Mouse (Mus musculus) kidney, adult 18-20 months (tissue): ENCODE results near the gene Chst2.

Source experiments
- DNase-seq: peaks from one replicate; pipeline ENCODE4 v3.0.0; 2021

Gene Chst2

DNA sequence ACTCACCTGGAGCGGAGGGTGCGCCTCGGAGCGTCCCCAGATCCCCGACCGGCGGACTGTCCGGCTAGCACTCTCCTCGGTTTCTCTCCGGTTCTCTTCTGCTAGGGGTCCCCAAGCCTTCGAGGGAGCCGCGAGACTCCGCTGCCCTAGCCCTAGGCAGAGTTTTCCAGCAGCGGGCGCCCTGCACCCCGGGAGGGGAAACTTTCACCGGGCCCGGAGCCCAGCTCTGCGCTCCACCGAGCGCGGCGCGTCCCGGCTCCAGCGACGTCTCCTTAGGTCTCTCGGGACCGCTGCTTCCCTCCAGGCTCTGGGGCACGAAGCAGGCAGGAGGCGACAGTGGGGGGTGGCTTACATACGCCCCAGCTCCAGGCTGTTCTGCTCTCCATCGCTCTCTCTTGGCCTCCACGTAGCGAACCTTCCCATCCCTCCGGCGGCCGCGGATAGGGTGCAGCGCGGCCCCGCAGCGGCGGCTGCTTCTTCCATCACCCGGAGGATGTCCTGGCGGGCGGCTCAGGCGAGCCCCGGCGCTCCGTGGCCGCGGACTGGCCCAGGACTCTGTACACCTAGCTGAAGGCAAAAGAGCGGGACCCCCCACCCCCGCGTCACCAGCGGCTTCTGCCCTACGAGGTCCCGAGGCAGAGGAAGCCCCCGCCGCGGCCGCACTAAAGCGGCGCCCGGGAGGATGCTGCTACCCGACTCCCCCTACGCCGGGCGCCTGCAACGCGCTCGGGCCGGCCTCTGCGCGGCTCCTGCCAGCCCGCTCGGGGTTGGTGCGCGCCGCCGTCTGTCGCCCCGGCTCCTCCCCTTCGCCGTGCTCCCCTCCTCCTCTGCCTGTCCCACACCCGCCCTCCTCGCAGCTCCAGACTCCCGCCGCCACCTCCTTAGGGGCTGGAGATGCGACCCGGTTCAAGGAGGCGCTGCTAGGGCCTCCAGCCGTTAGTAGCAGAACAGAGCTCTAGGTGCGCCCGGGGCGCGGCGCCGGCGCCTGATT lies at the start of gene Chst2:
Gene Chst2, minus strand, starts transcription at position 152 of the 991 bp plus-strand sequence.
- peak; percentile 81 for DNase-seq

DNA sequence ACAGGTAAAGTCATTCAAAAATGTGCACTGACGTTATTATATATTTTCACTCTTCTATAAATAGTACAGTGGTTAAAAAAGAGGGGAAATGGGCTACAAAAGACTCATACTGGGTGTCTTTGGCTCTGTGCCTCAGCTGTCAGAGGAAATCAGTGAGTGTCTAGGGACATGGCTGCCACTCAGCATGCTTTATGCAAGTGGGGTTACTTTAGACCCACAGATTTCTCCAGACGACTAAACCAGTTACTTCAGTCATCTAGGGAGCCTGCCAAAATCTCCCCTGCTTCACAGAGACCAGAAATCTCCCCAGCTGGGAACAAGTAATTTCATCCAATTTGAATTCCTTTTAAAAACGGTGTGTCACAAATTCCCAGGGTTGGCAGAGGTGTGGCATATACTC lies 45.4 kb upstream of the Chst2 start:
- no peak for DNase-seq

DNA sequence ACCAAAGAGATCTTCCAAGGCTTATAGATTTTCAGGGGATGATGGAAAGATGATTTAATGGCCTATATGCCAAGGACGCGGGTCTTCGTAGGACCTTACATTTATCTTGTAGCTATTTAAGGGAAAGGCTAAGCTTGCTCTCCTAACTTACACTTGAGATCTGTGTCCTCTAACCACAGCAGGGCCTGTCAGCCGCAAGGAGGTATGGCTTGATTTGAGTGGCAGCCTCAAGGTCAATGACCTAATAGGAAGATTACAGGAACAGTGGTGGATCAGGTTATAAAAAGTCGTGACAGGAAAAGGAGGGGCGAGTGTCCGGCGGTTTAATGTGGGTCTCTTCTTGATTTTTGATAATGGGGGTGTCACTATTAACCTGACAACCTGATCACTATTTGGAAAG lies 44.1 kb upstream of the Chst2 start:
- DNase-seq: no peak

DNA sequence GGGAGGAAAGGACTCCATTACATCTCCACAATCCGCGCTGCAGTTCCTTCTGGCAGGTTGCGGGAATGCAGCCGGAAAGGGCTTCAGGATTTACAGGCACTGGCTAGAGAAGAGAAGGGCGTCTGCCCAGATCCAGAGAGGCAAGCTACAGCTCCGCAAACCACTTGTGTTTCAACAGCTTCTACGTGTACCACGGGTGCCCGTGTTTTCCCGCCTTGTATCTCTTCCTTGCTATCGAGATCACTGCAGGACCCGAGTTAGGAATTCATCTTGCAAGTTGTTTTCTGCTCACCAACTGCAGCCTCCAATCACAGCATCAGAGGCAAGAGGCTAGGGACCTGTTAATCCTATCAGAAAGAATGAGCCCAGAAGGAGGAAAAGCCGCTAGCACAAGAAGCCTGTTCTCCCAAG lies 35.8 kb upstream of the Chst2 start:
- peak; percentile 8 for DNase-seq

DNA sequence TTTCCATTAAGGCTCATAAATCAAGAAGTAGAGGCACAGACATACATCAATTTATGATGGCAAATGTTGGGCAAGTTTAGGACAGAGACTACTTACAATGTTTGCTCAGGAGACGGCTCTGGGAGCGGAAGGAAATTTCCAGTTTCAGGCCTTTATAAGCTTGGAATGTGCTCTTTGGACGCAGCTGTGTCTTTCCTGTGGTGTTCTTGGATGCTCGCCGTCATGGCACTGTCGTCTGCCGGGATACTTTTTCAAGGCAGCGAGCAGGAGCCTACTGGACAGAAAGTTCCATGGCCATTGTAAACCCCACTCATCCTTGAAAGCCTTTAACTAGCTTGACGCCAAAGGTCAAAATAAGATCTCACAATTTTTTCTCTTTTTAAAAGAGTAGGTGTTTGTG lies 31.4 kb upstream of the Chst2 start:
- DNase-seq: no peak

DNA sequence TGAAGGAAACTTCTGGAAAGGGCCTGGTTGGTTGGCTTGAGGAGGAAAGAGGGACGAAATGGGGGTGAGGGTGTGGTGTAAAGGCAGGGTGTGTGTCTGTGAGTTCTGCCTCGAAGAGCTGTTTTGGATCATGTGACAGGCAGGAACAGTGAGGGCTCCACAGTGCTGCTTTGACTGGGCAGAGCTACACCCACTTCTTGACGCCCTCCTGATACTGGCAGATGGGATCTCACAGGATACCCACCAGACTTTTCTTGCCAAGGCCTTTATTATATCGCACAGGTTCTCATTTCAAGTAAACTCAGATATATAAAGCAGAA lies 29.7 kb upstream of the Chst2 start:
- DNase-seq: no peak

DNA sequence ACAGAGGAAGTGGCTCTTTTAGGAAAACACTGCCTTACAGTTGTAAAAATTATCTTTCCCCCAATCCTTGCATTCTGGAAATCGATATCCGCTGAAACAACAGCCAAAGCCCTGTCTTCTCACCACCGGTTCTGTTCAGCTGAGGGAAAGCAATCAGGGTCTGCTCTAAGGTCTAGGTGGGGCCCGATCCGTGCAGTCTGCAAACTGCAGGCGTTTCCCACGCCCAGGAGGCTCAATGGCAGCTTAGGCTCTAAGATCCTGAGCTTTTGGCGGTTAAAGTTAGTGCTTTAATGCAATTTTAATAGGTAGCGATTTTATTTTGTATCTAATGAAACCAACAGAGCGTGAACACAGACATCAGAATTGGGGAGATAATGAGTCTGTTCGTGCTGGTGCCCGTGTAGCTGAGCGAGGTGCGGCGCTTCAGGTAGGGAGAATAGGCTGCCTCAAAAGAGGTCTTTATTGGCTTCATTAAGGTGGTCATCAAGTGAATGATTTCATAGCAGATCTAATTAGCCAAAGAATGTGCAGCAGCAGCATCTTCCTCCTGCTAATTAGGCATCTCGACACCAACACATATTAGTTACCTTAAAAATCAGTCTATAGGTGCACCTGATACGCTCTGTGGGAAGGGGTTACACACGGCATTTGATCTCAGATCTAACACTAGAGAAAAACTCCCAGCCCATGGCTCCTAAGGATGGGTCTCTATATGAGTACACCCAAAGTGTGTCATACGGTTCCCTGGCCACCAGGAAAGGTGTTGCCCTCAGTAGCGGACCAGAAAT lies 29.2 kb upstream of the Chst2 start:
- no peak for DNase-seq

DNA sequence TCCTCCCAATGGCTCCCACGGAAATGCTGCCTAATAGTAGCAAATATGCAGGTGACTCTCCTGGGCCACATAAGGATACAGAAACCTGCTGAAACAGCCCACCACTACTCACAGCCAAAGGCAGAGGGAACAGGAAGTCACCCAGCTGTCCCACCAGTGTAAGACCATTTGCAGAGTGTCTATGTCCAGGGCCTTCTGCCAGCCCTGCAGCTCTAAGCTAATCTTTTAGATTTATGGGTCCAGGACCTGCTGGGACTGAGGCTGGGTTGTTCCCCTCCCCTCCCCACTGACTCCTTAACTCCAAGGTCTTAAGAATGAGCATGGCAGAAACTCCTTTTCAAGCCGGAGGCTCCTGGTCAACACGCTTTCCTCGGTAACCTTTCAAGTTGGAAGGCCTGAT lies 21.8 kb upstream of the Chst2 start:
- no peak for DNase-seq

DNA sequence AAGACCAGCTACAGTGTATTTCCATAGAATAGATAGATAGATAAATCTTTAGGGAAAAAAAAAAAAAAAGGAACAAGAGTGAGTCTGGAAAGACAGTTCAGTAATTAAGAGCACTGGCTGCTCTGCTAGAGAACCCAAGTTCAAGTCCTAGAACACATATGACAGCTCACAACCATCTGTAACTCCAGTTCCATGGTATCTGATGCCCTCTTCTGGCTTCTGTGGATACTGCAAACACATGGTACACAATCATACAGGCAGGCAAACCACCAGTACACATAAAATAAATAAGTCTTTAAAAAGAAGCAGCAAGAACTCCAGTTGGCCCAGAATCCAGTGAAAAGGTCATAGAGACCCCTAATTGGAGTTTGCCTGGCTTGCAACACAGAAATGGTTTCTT lies 7.4 kb upstream of the Chst2 start:
- no peak for DNase-seq

DNA sequence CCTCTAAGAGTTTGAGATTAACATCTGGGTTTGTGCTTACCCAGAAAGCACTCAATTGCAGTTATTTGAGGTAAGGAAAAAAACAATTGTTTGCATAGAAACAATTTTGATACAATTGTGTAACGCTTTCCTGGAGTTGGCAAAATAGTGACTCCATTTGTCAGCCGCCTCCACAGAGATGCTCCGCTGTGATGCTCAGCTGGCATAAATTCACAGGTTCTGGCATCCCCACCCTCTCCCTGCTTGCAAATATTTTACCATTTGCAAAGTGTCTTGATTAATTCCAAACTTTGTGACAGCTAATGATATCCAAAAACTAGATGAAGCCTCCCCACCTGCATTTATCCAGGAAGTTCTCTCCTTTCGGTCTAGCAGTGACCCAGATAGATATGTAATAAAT lies 5.5 kb upstream of the Chst2 start:
- DNase-seq: no peak

DNA sequence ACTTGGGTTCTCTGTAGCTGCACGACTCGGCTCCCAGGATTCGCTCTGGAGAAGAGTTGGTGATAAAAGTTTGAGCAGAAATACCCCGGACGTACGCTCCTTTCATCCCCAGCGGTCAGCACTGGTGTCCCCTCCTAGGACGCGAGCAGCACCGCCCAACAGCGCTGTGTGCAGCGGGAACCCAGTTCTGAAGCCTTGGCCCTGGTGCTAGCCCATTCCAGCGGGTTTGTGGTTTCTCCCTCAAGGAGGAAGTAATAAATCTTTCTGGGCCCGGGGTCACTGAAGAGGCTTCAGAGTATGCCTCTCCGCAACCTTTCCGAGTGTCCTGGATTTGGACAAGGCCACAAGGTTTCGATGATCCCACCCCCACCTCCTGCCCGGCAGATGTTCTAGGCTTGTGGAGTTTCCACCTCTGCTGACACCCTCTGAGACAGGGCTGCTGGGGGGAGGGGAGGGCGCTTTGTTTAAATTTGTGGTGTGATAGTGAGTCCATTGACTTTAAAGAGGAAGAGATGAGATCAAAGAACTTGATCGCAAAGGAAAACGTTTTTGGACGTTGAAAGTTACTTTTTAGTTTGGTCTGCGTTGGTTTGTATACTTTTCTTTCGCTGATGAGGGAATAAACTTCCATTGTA lies 1.2 kb upstream of the Chst2 start:
- DNase-seq: peak; percentile 59

DNA sequence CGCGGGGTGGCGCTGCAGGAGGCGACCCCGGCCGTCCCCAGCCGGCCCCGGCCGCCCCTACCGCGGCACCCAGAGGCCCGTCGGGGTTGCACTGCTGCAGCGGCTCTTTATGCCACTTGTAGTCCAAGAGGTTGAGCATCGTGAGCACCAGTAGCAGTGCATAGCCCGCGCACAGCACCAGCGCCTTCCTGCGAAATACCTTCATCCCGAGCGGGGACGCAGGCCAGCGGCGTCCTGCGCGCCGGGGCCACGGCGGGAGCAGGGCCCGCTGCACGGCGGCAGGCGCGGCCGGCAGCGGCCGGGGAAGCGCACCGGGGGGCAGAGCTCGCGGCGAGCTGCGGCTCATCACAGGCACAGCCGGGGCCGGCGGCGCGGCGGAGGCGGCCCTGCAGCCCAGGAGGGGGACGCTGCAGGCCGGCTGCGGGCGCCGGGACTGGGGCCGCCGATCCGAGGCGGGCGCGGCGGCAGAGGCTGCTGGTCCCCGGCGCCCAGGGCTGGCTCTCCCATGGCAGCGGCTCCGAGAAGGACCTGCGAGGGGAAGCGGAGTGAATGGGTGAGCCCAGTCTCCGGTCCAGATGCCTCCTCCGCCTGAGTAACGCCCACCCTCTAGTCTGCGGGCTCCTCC lies 464 bp downstream of the Chst2 start:
- peak; percentile 22 for DNase-seq

DNA sequence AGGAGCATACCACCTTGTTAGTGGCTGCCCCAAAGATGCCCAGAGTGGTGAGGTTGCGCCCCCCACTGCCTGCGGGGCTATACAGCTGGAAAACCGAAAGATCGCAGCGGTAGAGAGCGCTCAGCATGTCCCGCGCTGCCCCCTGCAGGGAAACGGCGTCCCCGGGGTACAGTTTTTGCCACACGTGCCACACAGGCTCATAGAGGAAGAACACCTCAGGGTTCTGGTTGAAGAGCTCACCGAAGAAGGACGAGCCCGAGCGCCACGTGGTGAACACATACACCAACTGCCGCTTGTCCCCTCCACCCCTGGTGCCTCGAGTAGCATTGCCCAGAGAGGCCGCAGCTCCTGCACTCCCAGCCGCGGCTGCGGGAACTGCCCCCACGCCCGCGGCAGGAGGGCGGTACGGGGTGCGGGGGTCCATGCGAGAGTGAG lies 994 bp downstream of the Chst2 start:
- peak; percentile 66 for DNase-seq

DNA sequence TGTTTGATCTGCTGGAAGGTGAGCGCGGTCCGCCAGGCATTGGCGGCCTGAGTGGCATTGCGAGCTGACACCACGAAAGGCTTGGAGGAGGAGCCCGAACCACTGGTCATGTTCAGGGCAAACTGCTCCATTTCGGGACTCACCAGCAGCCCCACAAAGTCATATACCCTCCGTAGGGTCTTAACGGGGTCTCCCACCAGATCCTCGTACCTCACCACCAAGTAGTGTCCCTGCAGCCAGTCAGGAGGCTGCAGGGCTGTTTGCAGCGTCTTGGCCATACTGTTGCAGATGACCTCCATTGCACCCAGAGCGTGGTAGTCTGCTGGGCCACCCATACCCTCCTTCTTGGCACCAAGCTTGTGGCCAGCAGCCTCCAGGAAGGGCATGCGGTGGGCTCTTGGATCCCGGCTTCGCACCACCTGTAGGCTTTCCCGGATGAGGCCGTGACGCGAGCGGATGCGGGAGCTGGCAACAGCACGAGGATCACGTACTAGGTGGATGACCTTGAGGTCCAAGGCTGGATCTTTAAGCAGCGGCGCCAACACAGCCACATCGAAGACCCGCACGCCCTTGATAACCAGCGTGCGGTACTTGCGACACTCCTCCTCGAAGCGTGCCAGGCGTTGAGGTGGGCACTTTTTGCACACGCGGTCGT lies 1.6 kb downstream of the Chst2 start:
- DNase-seq: peak; percentile 5

DNA sequence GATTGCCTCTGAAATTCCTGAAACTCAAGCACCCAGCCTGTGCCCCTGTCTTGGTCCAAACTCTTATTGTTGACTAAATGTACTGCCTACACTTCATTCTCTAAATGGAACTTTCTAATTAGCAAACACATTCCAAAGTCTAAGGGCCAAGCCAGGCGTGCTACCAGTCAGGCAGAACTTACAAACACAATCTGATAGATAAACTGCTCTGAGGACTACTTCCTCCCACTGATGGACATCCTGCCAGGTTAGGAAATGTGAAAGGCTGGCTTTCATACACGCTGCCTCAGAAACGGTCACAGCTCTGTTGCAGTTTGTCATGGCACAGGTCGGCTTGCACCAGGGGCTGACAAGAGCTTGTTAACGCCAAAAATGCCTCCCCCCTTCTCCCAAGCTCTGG lies 4.8 kb downstream of the Chst2 start:
- no peak for DNase-seq

DNA sequence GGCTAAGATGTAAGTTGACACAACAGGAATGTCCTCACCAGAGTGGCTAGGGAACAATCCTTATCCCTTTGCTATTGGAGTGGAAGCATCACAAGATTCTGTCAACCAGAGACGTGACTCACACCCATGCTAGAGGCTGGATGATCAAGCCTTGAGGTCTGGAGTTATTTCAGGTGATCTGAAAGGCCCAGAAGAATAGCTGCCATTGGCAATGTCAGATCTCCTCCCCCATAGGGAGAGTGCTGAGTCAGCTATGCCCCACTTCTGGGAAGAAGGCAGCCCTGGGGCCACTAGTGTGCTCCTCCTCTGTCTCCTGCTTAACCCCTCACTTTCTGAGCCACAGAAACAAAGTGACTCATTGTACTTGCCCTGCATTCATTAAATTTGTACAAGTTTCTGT lies 14.5 kb downstream of the Chst2 start:
- DNase-seq: no peak

DNA sequence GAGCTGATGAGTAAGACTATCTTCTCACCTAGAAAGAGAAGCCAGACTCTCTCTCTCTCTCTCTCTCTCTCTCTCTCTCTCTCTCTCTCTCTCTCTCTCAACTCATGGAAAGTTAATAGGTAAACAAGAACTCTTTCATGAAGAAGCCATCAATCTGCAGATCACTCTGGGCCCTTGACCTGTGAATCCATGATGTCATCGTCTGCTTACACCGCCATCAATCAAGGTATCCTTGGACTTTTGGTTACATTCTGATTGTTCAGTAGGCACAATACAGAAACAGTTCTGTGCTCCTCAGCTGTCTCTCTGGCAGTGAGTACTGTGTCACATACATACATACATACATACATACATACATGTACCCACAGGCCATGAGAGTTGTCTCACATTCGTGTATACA lies 16.6 kb downstream of the Chst2 start:
- no peak for DNase-seq

DNA sequence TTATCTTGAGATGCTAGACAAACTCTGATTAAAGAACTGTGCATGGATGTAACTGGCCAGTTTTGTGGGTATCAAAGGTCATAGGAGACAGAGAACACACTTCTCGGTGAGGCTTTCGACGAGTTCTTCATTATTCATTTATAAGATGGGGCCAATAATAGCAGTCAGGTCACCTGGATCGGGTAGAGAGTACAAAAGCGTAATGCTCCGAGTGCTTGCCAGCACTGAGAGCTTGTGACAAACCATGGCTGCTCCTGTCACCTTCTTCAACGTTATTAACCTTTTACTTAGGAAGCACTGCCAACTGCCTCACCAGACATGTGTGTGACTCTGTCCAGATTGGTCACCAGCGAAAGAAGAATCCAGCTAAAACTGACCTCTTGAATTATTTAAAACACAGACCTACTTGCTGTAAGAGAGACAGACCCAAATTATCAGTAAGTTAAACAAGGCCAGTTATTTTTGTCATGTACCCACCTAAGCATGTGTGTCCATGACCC lies 18.6 kb downstream of the Chst2 start:
- DNase-seq: no peak

DNA sequence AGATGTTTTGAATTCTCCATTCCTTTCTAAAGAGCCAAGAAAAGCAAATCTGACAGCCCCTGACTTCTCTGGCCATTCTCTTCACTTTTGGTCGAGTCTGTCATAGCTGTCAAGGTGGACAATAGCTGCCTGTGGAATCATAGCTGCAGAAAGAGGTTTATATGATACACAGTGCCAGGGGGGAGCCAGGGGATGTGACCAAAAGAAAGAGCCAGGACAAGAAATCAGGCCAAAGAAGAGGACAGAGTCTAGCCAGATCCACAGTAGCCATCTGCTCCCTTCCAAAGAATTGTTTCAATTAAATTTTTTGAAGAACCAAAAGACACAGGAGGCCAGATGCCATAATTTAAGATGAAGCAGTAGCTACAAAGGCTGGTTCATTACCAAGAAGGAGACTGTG lies 30.6 kb downstream of the Chst2 start:
- DNase-seq: no peak

DNA sequence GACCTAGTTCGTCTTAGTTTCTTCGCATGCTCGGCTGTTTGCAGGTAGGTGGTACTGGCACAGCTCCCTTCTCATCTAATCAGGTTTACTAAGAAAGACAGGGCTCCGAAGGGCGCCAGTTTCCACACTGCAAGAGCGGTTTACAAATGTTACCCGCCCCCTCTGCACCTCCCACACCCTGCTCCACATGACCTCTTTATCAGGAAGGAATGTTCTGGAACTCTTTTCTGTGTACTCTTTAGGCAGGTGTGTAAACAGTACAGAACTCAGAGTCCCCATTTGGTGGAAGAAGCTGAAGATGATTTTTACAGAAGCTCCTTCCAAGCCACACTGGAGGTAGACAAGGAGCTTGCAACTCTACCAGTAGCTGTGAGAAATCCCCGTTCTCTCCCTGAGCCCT lies 31.2 kb downstream of the Chst2 start:
- DNase-seq: no peak

DNA sequence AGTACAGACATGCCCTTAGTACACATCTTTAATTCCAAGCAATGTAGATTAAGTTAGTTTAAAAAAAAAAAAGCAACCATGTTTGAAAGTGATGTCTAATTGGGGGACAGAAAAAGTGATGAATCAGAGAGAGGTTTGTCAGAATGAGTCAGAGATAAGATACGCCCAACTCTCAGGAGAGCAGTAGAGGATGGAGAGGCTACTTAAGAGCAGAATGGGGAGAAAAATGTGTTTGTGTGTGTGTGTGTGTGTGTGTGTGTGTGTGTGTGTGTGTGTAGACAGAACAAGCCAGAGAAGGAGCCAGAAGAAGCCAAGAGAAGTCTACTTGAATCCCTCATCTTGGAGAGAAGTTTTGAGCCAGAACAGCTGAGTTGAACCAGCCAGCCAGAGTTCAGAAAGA lies 32.8 kb downstream of the Chst2 start:
- DNase-seq: no peak

DNA sequence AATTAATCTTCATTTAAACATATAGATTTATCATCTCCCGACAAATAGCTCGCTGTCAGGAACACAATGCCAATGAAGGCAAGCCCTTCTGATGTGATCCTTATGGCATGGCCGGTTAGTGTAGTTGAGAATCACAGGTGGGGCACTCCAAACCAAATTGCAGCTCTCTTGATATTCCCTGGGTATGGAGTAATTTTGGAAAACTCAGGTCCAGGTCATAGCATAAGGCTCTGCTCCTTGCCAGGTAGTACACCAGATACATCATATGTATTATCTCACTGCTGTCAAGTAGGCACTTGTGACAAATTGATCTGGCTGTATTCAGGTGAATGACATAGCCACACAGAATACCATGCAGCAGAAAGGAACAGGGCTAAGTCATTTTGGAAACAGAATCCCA lies 40.6 kb downstream of the Chst2 start:
- DNase-seq: no peak
